Mouse (Mus musculus): ENCODE results near the gene Trf.
"Not testable (repeated sequence)": the region's sequence is repeated elsewhere in the genome, so short reads cannot be mapped to it uniquely, and the experiment has no call there.

Trf gene

GRCm38 (mm10) chr9:103224721-103225120 is 5.5 kb downstream of the Trf start:
- DNase-seq (ENCODE audit: low spot score), result no peak

DNA sequence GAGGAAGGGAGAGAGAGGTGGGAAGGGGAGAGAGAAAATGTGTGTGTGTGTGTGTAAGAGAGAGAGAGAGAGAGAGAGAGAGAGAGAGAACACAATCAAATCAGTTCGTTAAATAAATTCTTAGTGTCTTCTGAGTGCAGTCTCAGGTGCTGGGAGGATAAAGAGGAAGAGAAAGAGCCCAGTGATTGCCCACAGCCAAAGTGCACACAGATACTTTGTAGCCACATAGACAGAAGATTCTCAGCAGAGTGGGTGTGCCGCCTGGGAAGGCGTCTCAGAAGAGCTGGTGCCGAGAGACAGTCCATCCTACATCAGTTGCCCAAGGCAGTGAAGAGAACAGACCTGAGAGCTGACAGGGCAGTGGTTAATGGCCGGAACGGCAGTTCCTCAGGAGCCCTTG is 16.0 kb downstream of the Trf start:
- no peak for DNase-seq (ENCODE audit: low spot score)

GRCm38 (mm10) chr9:103213631-103214030 is 16.6 kb downstream of the Trf start:
- DNase-seq (ENCODE audit: low spot score), result no peak

GRCm38 (mm10) chr9:103212654-103213420 is 17.4 kb downstream of the Trf start:
- no peak for DNase-seq (ENCODE audit: low spot score)

DNA sequence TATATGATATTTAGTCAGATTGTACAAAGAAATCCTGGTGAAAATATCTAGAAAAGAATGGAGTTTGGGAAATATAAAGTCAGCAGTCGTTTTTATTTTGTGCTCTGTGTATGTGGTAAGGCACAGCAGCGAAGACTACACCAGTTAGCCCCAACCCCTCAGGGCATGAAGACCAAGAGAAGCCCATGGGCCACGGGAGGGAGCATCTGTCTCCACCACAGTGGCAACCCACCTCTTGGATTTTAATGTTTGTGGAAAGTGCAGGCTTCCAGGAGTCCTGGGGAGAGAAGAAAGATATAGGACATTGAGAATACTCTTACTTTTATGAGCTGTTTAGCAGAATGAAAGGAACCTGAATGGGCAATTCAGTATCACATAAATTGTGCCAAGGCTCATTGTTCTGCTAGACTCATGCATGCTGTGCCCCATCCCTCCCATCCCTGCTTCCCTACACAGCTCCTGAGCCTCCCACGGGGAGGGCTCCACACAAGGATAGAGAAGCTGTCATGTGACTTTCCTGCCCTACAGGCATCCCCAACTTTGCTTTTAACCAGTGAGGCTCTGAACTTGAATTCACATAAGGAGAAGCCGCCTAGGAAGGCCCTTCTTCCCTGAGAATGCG is 21.3 kb downstream of the Trf start:
- no peak for DNase-seq (ENCODE audit: low spot score)

DNA sequence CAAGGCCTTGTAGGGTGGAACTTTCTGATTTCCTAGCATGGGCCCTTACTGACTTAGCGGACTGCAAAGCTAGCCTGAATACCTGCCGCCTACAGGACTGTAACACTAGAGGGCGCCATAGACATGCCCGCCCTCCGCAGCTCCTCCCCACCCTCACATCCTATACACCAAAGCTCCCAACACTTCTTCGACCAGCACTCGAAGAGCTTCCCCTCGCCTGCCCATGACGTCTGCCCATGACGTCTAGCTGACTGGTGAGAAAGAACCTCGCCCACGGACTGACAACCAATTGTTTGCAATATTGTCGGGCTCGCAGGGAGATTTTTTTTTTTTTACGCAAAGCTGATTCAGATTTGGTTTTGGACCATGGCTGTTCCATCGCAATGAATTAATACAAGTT is 22.4 kb downstream of the Trf start:
- DNase-seq (ENCODE audit: low spot score), result peak; percentile 89

DNA sequence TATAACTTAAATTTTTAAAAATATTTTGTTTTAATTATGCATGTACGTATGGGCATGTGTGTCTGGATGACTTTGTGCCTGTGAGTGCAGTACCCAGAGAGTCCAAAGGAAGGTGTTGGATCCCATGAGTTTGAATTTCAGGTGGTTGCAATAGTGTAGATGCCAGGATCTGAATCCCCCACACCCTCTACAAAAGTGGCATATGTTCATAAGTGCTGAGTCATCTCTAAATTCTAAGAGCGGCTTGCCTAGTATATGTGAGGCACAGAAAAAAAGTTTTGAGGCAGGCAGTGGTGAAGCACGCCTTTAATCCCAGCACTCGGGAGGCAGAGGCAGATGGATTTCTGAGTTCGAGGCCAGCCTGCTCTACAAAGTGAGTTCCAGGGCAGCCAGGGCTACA is 24.5 kb downstream of the Trf start:
- DNase-seq (ENCODE audit: low spot score), result no peak

- peak; percentile 96 for DNase-seq (ENCODE audit: low spot score)
Observed at GRCm38 (mm10) chr9:103201561-103202260, 28.5 kb downstream of the Trf start, which contains the start of gene Srprb. TSS of gene Srprb (minus strand) at chr9:103202137.

- DNase-seq (ENCODE audit: low spot score), result no peak
Observed at GRCm38 (mm10) chr9:103188416-103188815, 41.8 kb downstream of the Trf start.

- DNase-seq (ENCODE audit: low spot score), result no peak
Observed at GRCm38 (mm10) chr9:103186747-103187146, 43.5 kb downstream of the Trf start.

- DNase-seq (ENCODE audit: low spot score), result no peak
Observed at GRCm38 (mm10) chr9:103185946-103186345, 44.3 kb downstream of the Trf start.

- no peak for DNase-seq (ENCODE audit: low spot score)
Observed at GRCm38 (mm10) chr9:103184855-103185254, 45.4 kb downstream of the Trf start.

DNA sequence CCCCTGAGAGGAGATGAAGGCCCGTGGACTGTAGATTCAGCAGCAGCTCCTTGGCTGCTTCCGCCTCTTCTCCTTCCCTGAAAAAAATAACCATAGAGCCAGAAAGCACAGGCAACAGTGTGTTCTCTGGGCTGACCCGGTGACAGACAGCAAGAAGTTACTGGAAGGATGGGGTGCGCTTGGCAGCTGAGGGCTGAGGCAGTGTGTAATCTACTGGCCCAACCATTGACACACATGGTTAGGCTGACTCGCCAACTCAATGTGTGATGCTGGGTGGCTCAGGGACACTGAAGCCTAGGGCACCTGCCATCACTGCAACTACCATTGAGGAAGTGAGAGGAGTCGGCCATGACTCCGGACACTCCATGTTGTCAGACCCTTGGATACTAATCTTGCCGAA is 48.4 kb downstream of the Trf start:
- DNase-seq (ENCODE audit: low spot score), result no peak

DNA sequence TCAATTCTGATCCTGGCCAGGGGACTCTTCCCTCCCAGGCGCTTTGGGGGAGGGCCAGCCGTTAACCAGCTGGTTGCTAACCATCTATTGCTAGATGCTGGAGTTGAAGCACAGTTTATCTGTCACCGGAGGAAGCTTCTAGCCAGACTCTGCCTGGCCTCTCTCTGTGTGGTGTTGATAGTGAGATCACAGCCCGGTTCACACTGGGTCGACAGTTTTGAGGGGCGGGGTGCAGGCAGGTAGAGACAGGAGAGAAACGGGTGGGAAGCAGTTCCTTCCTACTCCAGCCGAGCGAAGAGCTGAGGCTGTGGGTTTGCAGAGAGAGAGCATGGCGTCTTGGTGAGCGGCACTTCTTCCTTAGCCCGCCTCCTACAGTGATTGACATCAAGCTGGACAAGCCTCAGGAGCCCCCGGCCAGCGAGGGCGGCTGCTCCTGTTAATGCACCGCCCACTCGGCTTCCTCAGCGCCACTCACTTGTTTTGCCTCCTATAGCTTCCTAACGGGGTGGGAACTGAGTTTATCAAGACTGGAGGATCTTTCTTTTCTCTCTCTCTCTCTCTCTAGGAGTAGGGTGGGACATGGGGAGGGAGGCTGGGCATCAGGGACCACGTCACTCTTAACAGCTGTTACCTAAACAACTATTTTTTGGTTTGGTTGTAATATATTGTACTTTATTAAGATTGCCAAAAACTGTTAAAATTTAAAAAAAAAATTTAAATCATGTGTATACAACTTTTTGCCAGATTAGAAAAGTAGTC is 49.3 kb downstream of the Trf start:
- peak; percentile 95 for DNase-seq (ENCODE audit: low spot score)

- no peak for DNase-seq (ENCODE audit: low spot score)
Observed at GRCm38 (mm10) chr9:103180303-103180702, 49.9 kb downstream of the Trf start.

DNA sequence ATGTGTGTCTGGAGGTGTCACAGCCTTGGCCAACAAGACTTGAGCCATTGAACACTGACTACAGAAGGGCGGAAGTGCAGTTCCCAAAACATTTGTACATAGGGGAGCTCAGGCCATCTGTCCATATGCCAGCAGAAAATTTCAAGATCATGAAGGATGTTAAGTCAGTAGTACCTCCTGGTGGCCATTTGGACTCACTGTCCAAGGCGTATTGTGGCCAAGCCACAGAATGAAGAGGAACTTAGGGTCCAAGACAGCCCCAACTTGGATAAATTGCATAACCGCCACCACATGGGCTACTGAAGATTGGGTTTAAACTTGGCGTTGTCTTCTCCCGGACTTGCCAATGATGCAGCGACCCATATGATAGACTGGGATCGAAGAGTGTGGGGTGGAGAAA is 54.6 kb downstream of the Trf start:
- DNase-seq (ENCODE audit: low spot score), result no peak

- DNase-seq (ENCODE audit: low spot score), result peak; percentile 50
Observed at GRCm38 (mm10) chr9:103174771-103175519, 55.3 kb downstream of the Trf start.

GRCm38 (mm10) chr9:103168771-103169170 is 61.5 kb downstream of the Trf start:
- no peak for DNase-seq (ENCODE audit: low spot score)

GRCm38 (mm10) chr9:103168046-103168445 is 62.2 kb downstream of the Trf start:
- no peak for DNase-seq (ENCODE audit: low spot score)

- DNase-seq (ENCODE audit: low spot score), result no peak
Observed at GRCm38 (mm10) chr9:103163806-103164205, 66.4 kb downstream of the Trf start.

DNA sequence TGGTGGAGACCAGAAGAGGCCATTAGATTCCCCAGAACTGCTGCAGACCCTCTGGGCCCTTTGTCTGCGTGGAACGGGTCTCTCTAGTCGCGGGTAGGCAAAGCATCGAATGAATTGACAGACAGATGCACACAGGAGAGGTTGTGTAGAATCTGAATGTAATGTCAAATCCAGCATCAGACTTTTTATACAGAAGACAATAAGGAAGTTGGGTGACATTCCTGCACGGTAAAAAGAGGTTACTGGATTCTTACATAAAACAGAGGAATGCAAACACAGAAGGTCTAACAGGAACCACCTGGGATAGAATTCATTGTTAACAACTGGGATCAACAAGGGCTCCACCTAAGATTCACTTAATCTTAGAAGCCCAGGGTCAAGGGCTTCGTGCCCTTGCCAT is 75.1 kb downstream of the Trf start:
- DNase-seq (ENCODE audit: low spot score), result not testable (repeated sequence)

GRCm38 (mm10) chr9:103154568-103154967 is 75.7 kb downstream of the Trf start:
- no peak for DNase-seq (ENCODE audit: low spot score)
